Mouse (Mus musculus): ENCODE results near the gene Trim33.

Trim33 gene

DNA sequence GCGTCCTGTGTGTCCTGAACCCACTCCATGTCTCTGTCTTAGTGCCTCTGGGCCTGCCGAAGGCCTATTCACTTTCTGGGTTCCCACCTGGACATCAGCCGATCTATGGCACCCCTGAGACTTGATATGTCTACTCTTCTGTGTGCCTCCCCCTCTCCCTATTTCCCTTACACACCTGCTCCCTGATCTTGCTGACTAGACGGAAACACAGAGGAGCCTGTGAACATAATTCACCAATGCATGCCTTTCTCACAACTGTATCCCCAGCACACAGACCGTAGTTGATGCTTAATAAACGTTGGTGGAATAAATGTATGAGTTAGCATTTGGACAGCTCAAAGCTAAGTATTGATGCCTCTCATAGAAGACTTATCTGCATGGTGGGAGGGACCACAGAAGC is 121.7 kb downstream of the Trim33 start:
- no peak for DNase-seq (ENCODE audit: low spot score)

DNA sequence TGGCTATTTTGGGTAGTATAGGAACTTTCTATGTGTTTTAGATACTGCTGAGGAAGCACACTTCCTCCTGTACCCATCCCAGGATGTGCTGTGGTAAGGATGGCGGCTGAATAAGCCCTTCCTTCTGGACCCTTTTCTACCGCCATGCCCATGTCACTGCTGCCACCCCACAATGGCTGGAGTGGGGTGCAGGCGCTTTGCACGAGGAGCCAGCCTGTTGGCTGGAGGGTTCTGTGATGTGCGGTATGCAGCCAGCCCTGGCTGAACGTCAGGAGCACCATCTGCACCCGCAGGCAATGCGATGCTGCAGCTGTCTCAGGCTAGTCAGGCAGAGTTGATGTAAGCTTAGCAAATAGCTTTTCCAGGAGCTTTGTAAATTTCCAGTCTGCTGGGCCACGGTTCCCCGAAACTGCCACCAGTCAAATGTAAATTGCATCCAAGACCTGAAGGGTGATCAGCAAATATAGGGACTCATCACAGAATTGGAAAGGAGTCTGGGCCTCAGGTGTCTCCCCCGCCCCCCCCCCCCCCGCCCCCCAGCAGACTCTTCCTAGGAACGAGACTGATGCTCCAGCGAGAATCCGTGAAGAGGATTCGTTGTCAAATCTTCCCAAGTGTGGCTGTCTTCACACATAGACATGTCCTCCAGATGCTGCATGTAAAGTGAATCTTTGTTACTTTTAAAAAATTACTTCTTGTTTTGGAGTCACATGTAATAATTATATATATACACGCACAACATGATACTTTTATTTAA is 122.4 kb downstream of the Trim33 start:
- DNase-seq (ENCODE audit: low spot score) = no peak

DNA sequence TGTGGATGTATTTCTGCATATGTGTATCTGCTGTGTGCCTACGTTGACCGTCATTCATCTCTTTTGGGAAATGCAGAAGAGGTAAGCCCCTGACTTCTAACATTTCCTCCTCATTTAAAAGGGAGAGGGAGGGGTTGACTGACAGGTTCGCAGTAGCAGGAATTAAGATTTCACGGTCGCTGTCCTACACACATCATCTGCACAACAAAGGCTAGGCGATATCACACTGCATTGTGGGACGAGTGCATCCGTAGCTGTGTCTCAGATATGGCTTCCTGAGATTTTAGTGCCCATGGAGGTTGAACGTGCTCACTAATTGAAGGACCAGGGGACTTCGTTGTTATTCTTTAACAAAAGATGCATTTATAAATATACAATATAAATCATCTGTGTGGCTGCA is 123.1 kb downstream of the Trim33 start:
- DNase-seq (ENCODE audit: low spot score) = no peak

DNA sequence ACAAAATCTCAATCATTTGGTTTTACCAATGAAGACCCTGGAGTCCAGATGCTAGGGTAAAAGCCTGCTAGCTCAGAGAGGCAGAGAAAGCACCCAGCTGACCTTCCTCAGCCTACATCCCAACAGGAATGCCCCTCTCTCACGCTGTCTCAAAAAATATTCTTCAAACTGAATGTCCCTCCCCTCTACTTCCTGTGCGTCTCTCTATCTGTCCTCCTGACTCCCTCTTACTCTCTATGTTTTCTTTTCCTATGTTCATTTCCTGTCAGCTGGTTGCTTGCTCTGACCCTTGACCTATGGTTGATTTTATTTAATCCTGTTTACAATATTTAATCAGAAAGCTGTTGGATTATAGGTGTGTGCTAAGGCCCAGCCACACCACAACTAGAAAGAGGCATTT is 126.0 kb downstream of the Trim33 start:
- DNase-seq (ENCODE audit: low spot score) = no peak

DNA sequence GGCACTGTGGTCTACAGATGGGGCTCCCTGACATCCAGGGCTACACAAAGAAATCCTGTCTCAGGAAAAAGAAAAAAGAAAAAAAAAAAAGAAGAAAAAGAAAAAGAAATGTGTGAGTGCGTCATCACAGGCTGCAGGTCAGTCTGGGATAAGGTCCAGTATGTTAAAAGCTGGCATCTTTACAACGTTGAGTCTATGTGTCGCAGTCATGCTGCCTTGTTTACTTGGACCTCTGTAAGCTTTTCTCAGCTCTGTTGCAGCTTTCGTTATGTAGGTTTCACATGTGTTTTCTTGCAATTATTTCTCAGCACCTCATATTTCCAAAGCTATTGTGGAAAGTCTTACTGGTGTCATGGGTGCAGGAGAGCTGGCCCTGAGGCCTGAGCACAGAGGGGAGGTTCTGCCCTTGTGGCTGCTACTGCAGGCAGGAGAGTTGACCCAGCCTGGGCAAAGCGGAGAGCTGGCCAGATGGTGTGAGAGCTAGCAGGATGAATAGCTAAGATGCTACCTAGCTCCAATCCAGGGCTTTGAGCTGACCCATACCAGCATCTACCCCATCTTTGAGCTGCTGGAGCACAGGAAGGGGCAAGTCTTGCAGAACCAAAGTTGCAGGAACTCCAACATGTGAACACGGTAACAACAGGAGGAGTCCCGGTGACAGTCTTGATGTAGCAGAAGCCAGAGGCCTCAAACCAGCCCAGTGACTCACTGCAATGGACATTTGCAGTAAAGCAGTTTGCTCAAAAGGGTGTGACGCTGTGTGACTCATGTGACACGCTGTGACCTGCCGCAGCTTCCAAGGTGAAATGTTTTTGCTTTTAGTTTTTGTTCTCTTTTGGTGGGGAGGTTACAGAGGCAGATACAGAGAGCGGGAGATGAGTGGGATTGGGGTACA is 127.0 kb downstream of the Trim33 start:
- no peak for DNase-seq (ENCODE audit: low spot score)
